Mouse (Mus musculus) layer of hippocampus, postnatal 10 days (tissue): ENCODE measurements around the gene Orai1. TPM values are rescaled to one million over a fixed set of nuclear protein-coding genes. Genes with fewer than 3 reads are reported as not detected.

Experiments
- DNase-seq, 2 experiments: peaks; one replicate each; pipeline ENCODE4 v3.0.0; 2021; ENCODE audit warnings: low spot score in 2 of 2
- total RNA-seq, 2 experiments: library from RNA; stranded (reverse); gene quantifications; 2 replicates each; pipeline ENCODE4 v1.2.3; 2021

Gene Orai1
- total RNA-seq, 2 experiments from 2014 or later, result 16.1 to 19.2 TPM

GRCm38 (mm10) chr5:123027436-123027835 lies 12.6 kb downstream of the Orai1 start:
- no peak for DNase-seq

- DNase-seq, result peak in 1 of 2 experiments; percentile 40
These were observed 14.9 kb downstream of the Orai1 start for GRCm38 (mm10) chr5:123029729-123030128.

- no peak for DNase-seq
These were observed 16.4 kb downstream of the Orai1 start for GRCm38 (mm10) chr5:123031312-123031711.

- no peak for DNase-seq
These were observed 18.8 kb downstream of the Orai1 start for GRCm38 (mm10) chr5:123033646-123034160.

- DNase-seq, result no peak
These were observed 20.2 kb downstream of the Orai1 start for GRCm38 (mm10) chr5:123035089-123035488.

GRCm38 (mm10) chr5:123035564-123035963 lies 20.7 kb downstream of the Orai1 start:
- no peak for DNase-seq

- no peak for DNase-seq
These were observed 23.2 kb downstream of the Orai1 start for GRCm38 (mm10) chr5:123038115-123038514.

GRCm38 (mm10) chr5:123039120-123039752 lies 24.4 kb downstream of the Orai1 start:
- DNase-seq, result peak in 1 of 2 experiments; percentile 61

- DNase-seq, result no peak
These were observed 25.9 kb downstream of the Orai1 start for GRCm38 (mm10) chr5:123040796-123041195.

GRCm38 (mm10) chr5:123043856-123044255 lies 29.0 kb downstream of the Orai1 start:
- no peak for DNase-seq

GRCm38 (mm10) chr5:123045561-123046295 lies 30.9 kb downstream of the Orai1 start:
- peak; percentile 62 to 73 for DNase-seq

- DNase-seq, result no peak
These were observed 32.0 kb downstream of the Orai1 start, which contains the start of gene Morn3 for GRCm38 (mm10) chr5:123046916-123047315. Gene Morn3 (minus strand): TSS chr5:123047016.

GRCm38 (mm10) chr5:123049271-123049670 lies 34.4 kb downstream of the Orai1 start:
- DNase-seq, result peak; percentile 35 to 45

GRCm38 (mm10) chr5:123050918-123051317 lies 36.0 kb downstream of the Orai1 start:
- DNase-seq, result no peak

- no peak for DNase-seq
These were observed 36.9 kb downstream of the Orai1 start for GRCm38 (mm10) chr5:123051736-123052135.

GRCm38 (mm10) chr5:123057366-123058250 lies 42.7 kb downstream of the Orai1 start:
- DNase-seq, result peak; percentile 98 to 99

- no peak for DNase-seq
These were observed 43.6 kb downstream of the Orai1 start for GRCm38 (mm10) chr5:123058251-123059102.

- peak in 1 of 2 experiments; percentile 48 for DNase-seq
These were observed 45.1 kb downstream of the Orai1 start for GRCm38 (mm10) chr5:123059757-123060520.

- DNase-seq, result no peak
These were observed 46.0 kb downstream of the Orai1 start for GRCm38 (mm10) chr5:123060706-123061401.
